Mouse (Mus musculus): ENCODE measurements around the gene Fubp3. TPM values are rescaled to one million over a fixed set of nuclear protein-coding genes. Genes with fewer than 3 reads are reported as not detected.

Fubp3 gene
- polyA plus RNA-seq (2012; rRNA removed) = 16.5 and 23.3 TPM in 2 replicates

DNA sequence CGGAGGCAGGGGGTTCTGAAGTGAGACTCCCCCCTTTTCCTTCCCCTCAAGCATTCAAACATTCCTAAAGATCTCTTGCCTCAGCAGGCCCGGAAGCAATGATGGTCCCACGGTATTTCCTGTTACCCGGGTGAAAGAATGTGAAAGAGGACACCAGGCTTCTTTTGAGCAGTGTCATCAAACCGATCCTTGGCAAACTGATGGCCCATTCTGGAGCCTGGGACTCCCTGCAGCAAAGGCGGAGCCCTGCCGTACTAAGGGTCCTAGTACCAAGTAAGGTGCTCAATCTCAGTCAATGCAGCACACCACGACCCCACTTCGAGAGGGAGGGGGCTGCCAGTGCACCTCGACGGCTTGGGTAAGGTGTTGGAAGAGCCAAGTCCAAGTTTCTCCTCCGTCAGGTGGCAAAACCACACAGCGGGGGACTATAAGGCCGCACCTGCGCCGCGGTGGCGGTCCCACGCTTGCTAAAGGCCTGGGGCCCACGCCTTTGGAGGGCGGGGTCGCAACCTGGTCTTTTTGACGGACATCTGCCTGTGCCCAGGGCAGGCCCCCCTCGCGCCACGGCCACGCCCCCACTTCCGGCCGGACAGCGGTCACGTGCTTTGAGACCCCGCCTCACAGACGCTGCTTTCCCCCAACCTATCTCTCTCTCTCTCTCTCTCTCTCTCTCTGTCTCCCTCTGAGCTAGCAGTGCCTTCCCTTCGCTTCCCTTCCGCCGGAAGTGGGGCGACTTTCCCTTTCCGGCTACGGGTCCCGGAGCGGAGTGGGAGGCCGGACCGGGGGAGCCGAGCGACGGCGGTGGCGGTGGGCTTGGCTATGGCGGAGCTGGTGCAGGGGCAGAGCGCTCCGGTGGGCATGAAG lies at the start of gene Fubp3:
Gene Fubp3, plus strand, starts transcription at position 601 of the 864 bp plus-strand sequence.
- no peaks in the 10 kb centered on the region; the same call in 1 of the 2 replicates for H3K4me1 ChIP-seq (ENCODE audit: control insufficient read depth, insufficient read depth, insufficient read length, low read length)
- H3K27ac ChIP-seq (ENCODE audit: insufficient read depth, low read depth, low read length) = peak within 1 kb of the TSS; percentile 12
- H3K36me3 ChIP-seq (ENCODE audit: control insufficient read depth, insufficient read depth, low read length) = no peaks in the 10 kb centered on the region
- 2% methylated on average over 51 of the region's 51 CpGs for WGBS
- H3K27me3 ChIP-seq (ENCODE audit: control insufficient read depth, insufficient read depth, low read length) = no peaks in the 10 kb centered on the region
- H3K4me3 ChIP-seq (ENCODE audit: low read depth, low read length) = peak within 1 kb of the TSS; percentile 96
- TF ChIP-seq CTCF (IDR thresholded peaks at IDR 0.05; ENCODE audit: extremely low read depth, insufficient read length, insufficient replicate concordance, low read depth, low read length) = no peak
- TF ChIP-seq POLR2A (IDR thresholded peaks at IDR 0.05; ENCODE audit: low read depth, low read length) = peak; percentile 58

DNA sequence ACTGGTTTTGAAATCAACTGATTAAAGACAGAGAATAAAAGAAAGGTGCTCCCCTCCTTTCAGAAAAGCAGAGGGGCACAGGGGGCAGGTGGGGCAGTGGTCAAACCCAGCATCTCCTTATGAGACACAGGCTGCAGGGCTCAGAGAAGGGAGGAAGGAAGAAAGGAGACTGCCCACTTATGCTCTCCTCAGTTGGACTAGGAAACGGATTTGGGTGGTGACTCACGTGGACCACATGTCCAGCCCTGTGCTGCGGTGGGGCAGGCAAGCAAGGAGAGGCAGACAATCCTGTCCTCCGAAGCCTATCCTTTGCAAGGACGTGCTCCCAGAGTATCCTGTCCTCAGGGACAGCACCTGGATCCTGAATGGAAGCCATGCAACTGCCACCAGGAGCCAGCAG lies 47.8 kb upstream of the Fubp3 start:
- H3K4me1 ChIP-seq (ENCODE audit: control insufficient read depth, insufficient read depth, insufficient read length, low read length) = no peaks in the 10 kb centered on the region
- H3K27me3 ChIP-seq (ENCODE audit: control insufficient read depth, insufficient read depth, low read length) = no peaks in the 10 kb centered on the region
- H3K36me3 ChIP-seq (ENCODE audit: control insufficient read depth, insufficient read depth, low read length) = no peaks in the 10 kb centered on the region
- H3K27ac ChIP-seq (ENCODE audit: insufficient read depth, low read depth, low read length) = no peak overlapping the region
- 67% methylated on average over 5 of the region's 5 CpGs for WGBS
- no peak overlapping the region for H3K4me3 ChIP-seq (ENCODE audit: low read depth, low read length)
- TF ChIP-seq POLR2A (IDR thresholded peaks at IDR 0.05; ENCODE audit: low read depth, low read length) (no peak), CTCF (IDR thresholded peaks at IDR 0.05; ENCODE audit: extremely low read depth, insufficient read length, insufficient replicate concordance, low read depth, low read length) (no peak)

DNA sequence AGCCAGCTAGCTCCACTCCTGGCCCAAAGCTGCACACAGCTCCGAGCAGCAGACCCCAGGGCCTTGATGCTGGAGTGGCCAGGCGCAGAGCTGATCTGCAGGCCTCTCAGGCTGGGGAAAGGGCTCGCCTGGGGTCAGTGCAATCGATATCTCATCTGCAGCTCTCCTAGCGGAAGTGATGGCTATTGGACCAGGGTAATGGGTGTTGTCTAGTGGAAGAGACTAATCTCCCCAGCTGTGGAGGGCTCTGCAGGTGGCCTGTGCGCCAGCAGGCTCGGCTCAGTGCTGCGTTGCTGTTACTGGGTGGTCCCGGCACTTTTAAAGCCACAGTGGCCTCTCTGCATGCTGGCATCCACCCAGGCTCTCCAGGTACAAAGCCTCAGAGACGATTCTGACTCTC lies 46.7 kb upstream of the Fubp3 start:
- Histone ChIP-seq H3K27ac (ENCODE audit: insufficient read depth, low read depth, low read length) (no peak overlapping the region), H3K36me3 (ENCODE audit: control insufficient read depth, insufficient read depth, low read length) (no peaks in the 10 kb centered on the region), H3K4me1 (ENCODE audit: control insufficient read depth, insufficient read depth, insufficient read length, low read length) (no peaks in the 10 kb centered on the region), H3K4me3 (ENCODE audit: low read depth, low read length) (no peak overlapping the region), H3K27me3 (ENCODE audit: control insufficient read depth, insufficient read depth, low read length) (no peaks in the 10 kb centered on the region)
- WGBS = 63% methylated on average over 10 of the region's 10 CpGs
- TF ChIP-seq CTCF (IDR thresholded peaks at IDR 0.05; ENCODE audit: extremely low read depth, insufficient read length, insufficient replicate concordance, low read depth, low read length) (no peak), POLR2A (IDR thresholded peaks at IDR 0.05; ENCODE audit: low read depth, low read length) (no peak)

DNA sequence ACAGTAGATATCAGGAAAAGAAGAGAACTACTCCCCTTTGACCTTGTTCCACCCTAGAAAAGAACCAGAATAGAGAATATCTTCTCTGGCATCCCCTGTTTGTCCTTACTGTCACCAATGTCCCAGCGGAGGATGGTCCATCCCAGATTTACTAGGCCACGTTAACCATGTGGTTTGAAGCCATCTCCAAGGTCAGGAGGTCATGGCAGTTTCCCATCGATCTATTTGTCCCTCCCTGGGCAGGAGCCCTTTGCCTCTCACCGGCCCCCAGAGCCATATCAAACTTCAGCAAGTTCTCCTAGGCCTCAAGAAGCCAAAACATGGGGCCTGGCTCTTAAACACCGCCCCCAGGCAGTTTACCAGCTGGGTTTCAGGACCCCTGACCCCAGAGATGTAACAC lies 42.2 kb upstream of the Fubp3 start:
- Histone ChIP-seq H3K27ac (ENCODE audit: insufficient read depth, low read depth, low read length) (no peak overlapping the region), H3K4me3 (ENCODE audit: low read depth, low read length) (no peak overlapping the region), H3K27me3 (ENCODE audit: control insufficient read depth, insufficient read depth, low read length) (no peaks in the 10 kb centered on the region), H3K4me1 (ENCODE audit: control insufficient read depth, insufficient read depth, insufficient read length, low read length) (no peaks in the 10 kb centered on the region), H3K36me3 (ENCODE audit: control insufficient read depth, insufficient read depth, low read length) (no peaks in the 10 kb centered on the region)
- 64% methylated on average over 5 of the region's 5 CpGs for WGBS
- TF ChIP-seq CTCF (IDR thresholded peaks at IDR 0.05; ENCODE audit: extremely low read depth, insufficient read length, insufficient replicate concordance, low read depth, low read length) (no peak), POLR2A (IDR thresholded peaks at IDR 0.05; ENCODE audit: low read depth, low read length) (no peak)

DNA sequence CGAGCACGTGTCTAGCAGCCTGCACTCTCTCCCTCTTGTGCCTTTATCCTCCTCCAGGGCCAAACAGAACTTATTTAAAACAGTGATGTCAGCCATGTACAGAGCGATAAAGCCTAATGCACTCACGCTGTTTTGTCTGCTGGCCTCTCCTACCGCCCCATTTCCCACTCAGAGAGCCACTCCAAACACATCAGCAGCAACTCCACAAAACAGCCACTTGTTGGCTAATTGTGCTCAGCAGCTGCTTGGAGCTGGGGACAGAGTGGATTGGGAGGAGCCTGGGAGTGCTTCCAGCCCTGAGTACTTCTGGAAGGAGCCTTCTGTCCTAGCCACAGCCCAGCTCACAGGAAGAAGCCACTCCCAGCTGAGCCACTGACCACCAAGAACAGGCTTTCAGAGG lies 35.4 kb upstream of the Fubp3 start:
- H3K27ac ChIP-seq (ENCODE audit: insufficient read depth, low read depth, low read length) = 0 out of 2 replicates have a peak overlapping the region, but pooled peaks have one; percentile 7
- 58% methylated on average over 5 of the region's 5 CpGs for WGBS
- H3K4me1 ChIP-seq (ENCODE audit: control insufficient read depth, insufficient read depth, insufficient read length, low read length) = peaks cover 12% of the 10 kb centered on the region; the same call in 1 of the 2 replicates
- no peaks in the 10 kb centered on the region for H3K36me3 ChIP-seq (ENCODE audit: control insufficient read depth, insufficient read depth, low read length)
- no peaks in the 10 kb centered on the region for H3K27me3 ChIP-seq (ENCODE audit: control insufficient read depth, insufficient read depth, low read length)
- TF ChIP-seq CTCF (IDR thresholded peaks at IDR 0.05; ENCODE audit: extremely low read depth, insufficient read length, insufficient replicate concordance, low read depth, low read length) (no peak), POLR2A (IDR thresholded peaks at IDR 0.05; ENCODE audit: low read depth, low read length) (no peak)
- H3K4me3 ChIP-seq (ENCODE audit: low read depth, low read length) = no peak overlapping the region

DNA sequence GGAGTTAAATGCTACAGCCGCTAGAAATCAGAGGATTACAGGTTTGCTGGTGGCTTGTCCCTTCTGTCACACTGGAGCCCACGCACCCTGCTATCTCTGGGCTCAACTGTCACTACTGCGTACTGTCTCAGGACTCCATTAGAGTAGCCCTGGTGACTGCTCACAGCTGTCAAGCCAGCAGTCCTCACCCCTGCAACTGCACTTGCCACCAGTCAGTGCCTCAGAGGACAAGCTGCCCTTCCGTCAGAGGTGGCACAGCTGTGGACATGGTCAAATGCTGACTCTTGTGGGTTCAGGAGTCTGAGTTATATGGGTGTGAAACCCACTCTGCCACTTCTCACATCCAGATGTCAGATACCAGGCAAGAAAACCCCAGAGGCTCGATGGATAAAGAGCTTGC lies 33.7 kb upstream of the Fubp3 start:
- no peak overlapping the region for H3K4me3 ChIP-seq (ENCODE audit: low read depth, low read length)
- no peaks in the 10 kb centered on the region for H3K27me3 ChIP-seq (ENCODE audit: control insufficient read depth, insufficient read depth, low read length)
- peaks cover 13% of the 10 kb centered on the region; the same call in 1 of the 2 replicates for H3K4me1 ChIP-seq (ENCODE audit: control insufficient read depth, insufficient read depth, insufficient read length, low read length)
- H3K27ac ChIP-seq (ENCODE audit: insufficient read depth, low read depth, low read length) = no peak overlapping the region
- TF ChIP-seq POLR2A (IDR thresholded peaks at IDR 0.05; ENCODE audit: low read depth, low read length) (no peak), CTCF (IDR thresholded peaks at IDR 0.05; ENCODE audit: extremely low read depth, insufficient read length, insufficient replicate concordance, low read depth, low read length) (no peak)
- 78% methylated on average over 5 of the region's 5 CpGs for WGBS
- no peaks in the 10 kb centered on the region for H3K36me3 ChIP-seq (ENCODE audit: control insufficient read depth, insufficient read depth, low read length)

DNA sequence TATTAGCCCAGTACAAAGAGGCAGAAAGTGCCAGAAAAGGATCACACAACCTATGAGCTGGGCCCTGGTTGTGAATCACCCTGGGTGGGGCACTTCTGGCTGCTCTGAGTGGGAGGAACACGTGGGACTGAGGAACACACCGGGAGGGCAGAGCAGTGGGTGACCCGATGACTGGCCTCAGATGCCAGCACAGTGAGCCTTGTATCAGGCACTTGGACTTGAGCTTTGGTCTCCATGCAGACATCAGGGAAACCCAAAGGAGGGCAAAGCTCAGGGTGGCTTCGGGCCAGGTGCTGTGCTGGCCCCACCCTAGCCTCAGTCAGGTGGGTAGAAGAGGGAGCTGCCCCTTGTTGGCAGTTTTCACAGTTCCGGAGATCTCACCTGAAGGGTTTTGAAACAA lies 30.9 kb upstream of the Fubp3 start:
- H3K27ac ChIP-seq (ENCODE audit: insufficient read depth, low read depth, low read length) = no peak overlapping the region; the same call in 1 of the 2 replicates
- no peaks in the 10 kb centered on the region for H3K27me3 ChIP-seq (ENCODE audit: control insufficient read depth, insufficient read depth, low read length)
- WGBS = 34% methylated on average over 5 of the region's 5 CpGs
- no peak overlapping the region for H3K4me3 ChIP-seq (ENCODE audit: low read depth, low read length)
- H3K36me3 ChIP-seq (ENCODE audit: control insufficient read depth, insufficient read depth, low read length) = no peaks in the 10 kb centered on the region
- H3K4me1 ChIP-seq (ENCODE audit: control insufficient read depth, insufficient read depth, insufficient read length, low read length) = peaks cover 13% of the 10 kb centered on the region; the same call in 1 of the 2 replicates
- TF ChIP-seq POLR2A (IDR thresholded peaks at IDR 0.05; ENCODE audit: low read depth, low read length) (no peak), CTCF (IDR thresholded peaks at IDR 0.05; ENCODE audit: extremely low read depth, insufficient read length, insufficient replicate concordance, low read depth, low read length) (no peak)

Data from small intestine, adult 2 months (tissue).